Mouse (Mus musculus): ENCODE results near the gene Nckap5l. TPM values are rescaled to one million over a fixed set of nuclear protein-coding genes. Genes with fewer than 3 reads are reported as not detected.
A peak's percentile ranks its signal among the peaks of the same experiment; 100 is the strongest.

Gene Nckap5l
- total and polyA plus RNA-seq, 2 experiments from 2014 or later = 5.0 to 35.0 TPM

GRCm38 (mm10) chr15:99430394-99430793 is 27.2 kb downstream of the Nckap5l start:
- Histone ChIP-seq H3K4me3 (ENCODE audit: low read depth, low read length) (no peak overlapping the region), H3K9ac (replicated peaks; ENCODE audit: low read depth, low read length) (no peak overlapping the region), H3K27ac (ENCODE audit: low read depth) (no peak overlapping the region), H3K9me3 (replicated peaks; ENCODE audit: control insufficient read depth, low read length) (no peaks in the 10 kb centered on the region), H3K4me2 (ENCODE audit: low read depth, low read length) (no peak overlapping the region), H3K27me3 (ENCODE audit: control insufficient read depth, insufficient read depth, low read length) (no peaks in the 10 kb centered on the region), H3K4me1 (ENCODE audit: control insufficient read depth, insufficient read depth) (peaks cover 15% of the 10 kb centered on the region; the same call in 1 of the 2 replicates), H3K36me3 (replicated peaks; ENCODE audit: control insufficient read depth, insufficient read depth, low read length) (peaks cover 59% of the 10 kb centered on the region)
- 61% methylated on average over 7 of the region's 8 CpGs for WGBS
- TF ChIP-seq EP300 (IDR thresholded peaks at IDR 0.05; ENCODE audit: low read depth) = no peak
- no peak for TF ChIP-seq CTCF (IDR thresholded peaks at IDR 0.05; ENCODE audit: low read depth)
- DNase-seq (ENCODE audit: low spot score) (no peak), ATAC-seq (ENCODE audit: insufficient read depth, low read depth) (no peak)

GRCm38 (mm10) chr15:99423884-99424283 is 33.7 kb downstream of the Nckap5l start:
- Histone ChIP-seq H3K4me1 (ENCODE audit: control insufficient read depth, insufficient read depth) (peaks cover 9% of the 10 kb centered on the region; the same call in 1 of the 2 replicates), H3K4me3 (ENCODE audit: low read depth, low read length) (no peak overlapping the region), H3K4me2 (ENCODE audit: low read depth, low read length) (no peak overlapping the region), H3K36me3 (replicated peaks; ENCODE audit: control insufficient read depth, insufficient read depth, low read length) (peaks cover 53% of the 10 kb centered on the region), H3K27me3 (ENCODE audit: control insufficient read depth, insufficient read depth, low read length) (no peaks in the 10 kb centered on the region), H3K9me3 (replicated peaks; ENCODE audit: control insufficient read depth, low read length) (no peaks in the 10 kb centered on the region), H3K9ac (replicated peaks; ENCODE audit: low read depth, low read length) (no peak overlapping the region), H3K27ac (ENCODE audit: low read depth) (no peak overlapping the region)
- TF ChIP-seq EP300 (IDR thresholded peaks at IDR 0.05; ENCODE audit: low read depth) (no peak), CTCF (IDR thresholded peaks at IDR 0.05; ENCODE audit: low read depth) (no peak)
- DNase-seq (ENCODE audit: low spot score) = no peak
- ATAC-seq (ENCODE audit: insufficient read depth, low read depth) = no peak
- WGBS = 87% methylated on average over 9 of the region's 9 CpGs

- no peak for ATAC-seq (ENCODE audit: insufficient read depth, low read depth)
- H3K4me3 ChIP-seq (ENCODE audit: low read depth, low read length) = no peak overlapping the region
- no peak for DNase-seq (ENCODE audit: low spot score)
- no peak overlapping the region for H3K4me2 ChIP-seq (ENCODE audit: low read depth, low read length)
- H3K27me3 ChIP-seq (ENCODE audit: control insufficient read depth, insufficient read depth, low read length) = no peaks in the 10 kb centered on the region
- no peak for TF ChIP-seq CTCF (IDR thresholded peaks at IDR 0.05; ENCODE audit: low read depth)
- no peak for TF ChIP-seq EP300 (IDR thresholded peaks at IDR 0.05; ENCODE audit: low read depth)
- no peak overlapping the region for H3K9ac ChIP-seq (replicated peaks; ENCODE audit: low read depth, low read length)
- H3K4me1 ChIP-seq (ENCODE audit: control insufficient read depth, insufficient read depth) = peaks cover 9% of the 10 kb centered on the region; the same call in 1 of the 2 replicates
- no peaks in the 10 kb centered on the region for H3K9me3 ChIP-seq (replicated peaks; ENCODE audit: control insufficient read depth, low read length)
- H3K27ac ChIP-seq (ENCODE audit: low read depth) = no peak overlapping the region
- peaks cover 48% of the 10 kb centered on the region for H3K36me3 ChIP-seq (replicated peaks; ENCODE audit: control insufficient read depth, insufficient read depth, low read length)
- 88% methylated on average over 10 of the region's 10 CpGs for WGBS
Observed at GRCm38 (mm10) chr15:99423131-99423530, 34.4 kb downstream of the Nckap5l start.

GRCm38 (mm10) chr15:99422551-99422950 is 35.0 kb downstream of the Nckap5l start:
- Histone ChIP-seq H3K4me2 (ENCODE audit: low read depth, low read length) (no peak overlapping the region), H3K27me3 (ENCODE audit: control insufficient read depth, insufficient read depth, low read length) (no peaks in the 10 kb centered on the region), H3K27ac (ENCODE audit: low read depth) (no peak overlapping the region; the same call in 1 of the 2 replicates), H3K4me3 (ENCODE audit: low read depth, low read length) (no peak overlapping the region), H3K4me1 (ENCODE audit: control insufficient read depth, insufficient read depth) (peaks cover 12% of the 10 kb centered on the region; the same call in 1 of the 2 replicates), H3K9ac (replicated peaks; ENCODE audit: low read depth, low read length) (no peak overlapping the region), H3K9me3 (replicated peaks; ENCODE audit: control insufficient read depth, low read length) (no peaks in the 10 kb centered on the region), H3K36me3 (replicated peaks; ENCODE audit: control insufficient read depth, insufficient read depth, low read length) (peaks cover 42% of the 10 kb centered on the region)
- DNase-seq (ENCODE audit: low spot score) (no peak), ATAC-seq (ENCODE audit: insufficient read depth, low read depth) (no peak)
- 93% methylated on average over 23 of the region's 23 CpGs for WGBS
- no peak for TF ChIP-seq EP300 (IDR thresholded peaks at IDR 0.05; ENCODE audit: low read depth)
- TF ChIP-seq CTCF (IDR thresholded peaks at IDR 0.05; ENCODE audit: low read depth) = no peak

- Histone ChIP-seq H3K9ac (replicated peaks; ENCODE audit: low read depth, low read length) (no peak overlapping the region), H3K36me3 (replicated peaks; ENCODE audit: control insufficient read depth, insufficient read depth, low read length) (peaks cover 33% of the 10 kb centered on the region), H3K4me2 (ENCODE audit: low read depth, low read length) (no peak overlapping the region), H3K4me3 (ENCODE audit: low read depth, low read length) (no peak overlapping the region), H3K27ac (ENCODE audit: low read depth) (peak overlapping the region; percentile 91), H3K27me3 (ENCODE audit: control insufficient read depth, insufficient read depth, low read length) (no peaks in the 10 kb centered on the region), H3K9me3 (replicated peaks; ENCODE audit: control insufficient read depth, low read length) (no peaks in the 10 kb centered on the region), H3K4me1 (ENCODE audit: control insufficient read depth, insufficient read depth) (peaks cover 12% of the 10 kb centered on the region; the same call in 1 of the 2 replicates)
- DNase-seq (ENCODE audit: low spot score) = no peak
- ATAC-seq (ENCODE audit: insufficient read depth, low read depth) = no peak
- 68% methylated on average over 8 of the region's 8 CpGs for WGBS
- TF ChIP-seq CTCF (IDR thresholded peaks at IDR 0.05; ENCODE audit: low read depth) = no peak
- TF ChIP-seq EP300 (IDR thresholded peaks at IDR 0.05; ENCODE audit: low read depth) = no peak
Observed at GRCm38 (mm10) chr15:99421676-99422075, 35.9 kb downstream of the Nckap5l start.

- Histone ChIP-seq H3K4me3 (ENCODE audit: low read depth, low read length) (no peak overlapping the region), H3K9me3 (replicated peaks; ENCODE audit: control insufficient read depth, low read length) (no peaks in the 10 kb centered on the region), H3K4me2 (ENCODE audit: low read depth, low read length) (peak overlapping the region; percentile 38), H3K9ac (replicated peaks; ENCODE audit: low read depth, low read length) (no peak overlapping the region), H3K27ac (ENCODE audit: low read depth) (peak overlapping the region; percentile 91), H3K27me3 (ENCODE audit: control insufficient read depth, insufficient read depth, low read length) (no peaks in the 10 kb centered on the region), H3K36me3 (replicated peaks; ENCODE audit: control insufficient read depth, insufficient read depth, low read length) (peaks cover 28% of the 10 kb centered on the region), H3K4me1 (ENCODE audit: control insufficient read depth, insufficient read depth) (peaks cover 12% of the 10 kb centered on the region; the same call in 1 of the 2 replicates)
- TF ChIP-seq CTCF (IDR thresholded peaks at IDR 0.05; ENCODE audit: low read depth) = no peak
- 65% methylated on average over 9 of the region's 9 CpGs for WGBS
- DNase-seq (ENCODE audit: low spot score) (peak; percentile 37), ATAC-seq (ENCODE audit: insufficient read depth, low read depth) (peak; percentile 51; the same call in 1 of the 2 replicates)
Observed at GRCm38 (mm10) chr15:99421152-99421551, 36.4 kb downstream of the Nckap5l start.
